Mouse (Mus musculus) activated CD4-positive, CD25-positive, alpha-beta regulatory T cell, adult 4 months (primary cell): ENCODE measurements around the gene Aoc1. TPM values are rescaled to one million over a fixed set of nuclear protein-coding genes. Genes with fewer than 3 reads are reported as not detected.
"Not testable (repeated sequence)": the region's sequence is repeated elsewhere in the genome, so short reads cannot be mapped to it uniquely, and the experiment has no call there.

Source experiments
- ATAC-seq: one replicate; pipeline ENCODE4 v1.8.0; 2017
- polyA plus RNA-seq, 2 experiments: library from polyadenylated mRNA; unstranded; fragments of 100-300 nt; shearing (Covaris generic); gene quantifications; one replicate each; pipeline ENCODE4 v1.2.1; 2017

The Aoc1 gene
- polyA plus RNA-seq, 2 experiments from 2014 or later: not detected

GRCm38 (mm10) chr6:48861616-48862280, 10.9 kb upstream of the Aoc1 start:
- no peak for ATAC-seq

- ATAC-seq: no peak
These were observed 9.9 kb upstream of the Aoc1 start for GRCm38 (mm10) chr6:48862816-48863215.

- no peak for ATAC-seq
These were observed 9.2 kb upstream of the Aoc1 start for GRCm38 (mm10) chr6:48863488-48863887.

DNA sequence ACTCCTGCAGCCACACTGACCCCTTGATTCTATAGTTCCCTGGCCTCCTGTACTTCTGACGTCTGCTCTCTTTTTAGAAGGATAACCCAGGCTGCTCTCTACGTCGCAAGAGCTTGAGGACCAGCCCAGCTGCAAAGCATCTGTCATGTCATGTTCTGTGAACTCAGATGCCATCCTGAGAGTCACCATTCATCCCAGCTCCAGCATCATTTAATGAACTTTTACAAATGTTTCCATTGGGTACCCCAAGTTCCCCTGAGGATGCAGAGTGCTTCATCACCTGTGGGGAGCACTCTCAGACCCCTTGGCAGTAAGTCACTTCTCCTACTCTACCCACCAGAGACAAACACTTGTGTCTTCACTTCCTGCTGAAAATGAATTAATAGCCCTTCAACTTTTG, 8.5 kb upstream of the Aoc1 start:
- ATAC-seq: no peak

- no peak for ATAC-seq
These were observed 8.0 kb upstream of the Aoc1 start for GRCm38 (mm10) chr6:48864723-48865122.

- no peak for ATAC-seq
These were observed 7.4 kb upstream of the Aoc1 start for GRCm38 (mm10) chr6:48865152-48865745.

DNA sequence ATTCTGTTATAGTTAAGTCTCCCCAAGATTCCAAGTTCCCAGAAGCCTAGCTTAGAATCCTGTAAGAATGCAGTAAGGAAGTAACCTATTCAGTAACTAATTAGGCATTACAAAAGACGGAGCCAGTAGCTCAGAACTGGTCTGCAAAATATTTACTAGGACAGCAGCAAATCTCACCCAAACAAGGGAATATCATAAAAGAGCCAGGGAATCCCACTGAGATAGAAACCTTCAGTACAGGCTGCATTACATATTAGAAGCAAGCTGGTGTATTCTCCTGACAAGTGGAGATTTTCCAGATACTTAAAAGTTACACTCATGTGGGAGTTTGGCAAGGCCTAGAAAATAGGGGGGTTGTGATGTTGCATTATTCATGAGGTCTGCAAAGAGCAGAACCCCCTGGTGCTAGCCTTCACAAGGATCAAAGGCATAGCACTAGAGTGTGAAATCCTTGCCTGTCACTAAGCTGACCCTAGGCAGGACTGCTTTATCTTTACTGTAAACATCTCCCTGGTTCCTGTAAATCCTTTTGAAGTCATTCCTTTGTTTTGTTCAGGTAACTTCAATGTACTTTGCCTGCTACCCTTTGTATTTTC, 6.2 kb upstream of the Aoc1 start:
- ATAC-seq: not testable (repeated sequence)

- ATAC-seq: no peak
These were observed 5.5 kb upstream of the Aoc1 start for GRCm38 (mm10) chr6:48867158-48867557.

GRCm38 (mm10) chr6:48869774-48870173, 2.9 kb upstream of the Aoc1 start:
- ATAC-seq: no peak

- ATAC-seq: no peak
These were observed 1.9 kb downstream of the Aoc1 start for GRCm38 (mm10) chr6:48874576-48874975.

- no peak for ATAC-seq
These were observed 2.8 kb downstream of the Aoc1 start for GRCm38 (mm10) chr6:48875515-48875914.

- ATAC-seq: no peak
These were observed 3.9 kb downstream of the Aoc1 start for GRCm38 (mm10) chr6:48876510-48877135.

GRCm38 (mm10) chr6:48894203-48894602, 21.5 kb downstream of the Aoc1 start:
- no peak for ATAC-seq

GRCm38 (mm10) chr6:48894938-48895818, 22.5 kb downstream of the Aoc1 start:
- ATAC-seq: no peak

GRCm38 (mm10) chr6:48895941-48896340, 23.2 kb downstream of the Aoc1 start:
- no peak for ATAC-seq

DNA sequence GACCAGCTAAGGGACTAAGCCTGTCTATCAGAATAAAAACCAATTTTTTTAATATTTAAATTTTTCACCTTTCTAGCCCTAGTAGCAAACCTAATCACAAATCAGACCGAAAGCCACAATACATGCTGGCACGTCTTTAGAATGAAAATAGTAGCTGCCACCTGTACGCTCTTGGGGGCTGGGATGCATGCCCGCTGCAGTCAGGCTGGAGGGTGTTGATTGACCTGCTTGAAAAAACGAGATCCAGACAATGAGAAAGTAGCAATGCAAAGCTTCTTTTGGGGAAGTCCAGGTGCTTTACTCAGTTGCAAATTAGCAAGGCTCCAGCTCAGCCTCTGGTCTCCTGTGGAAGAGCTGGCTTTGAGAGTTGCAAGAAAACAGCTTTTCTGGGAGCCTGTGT, 24.3 kb downstream of the Aoc1 start:
- no peak for ATAC-seq

GRCm38 (mm10) chr6:48901316-48901715, 28.6 kb downstream of the Aoc1 start:
- ATAC-seq: not testable (repeated sequence)

- no peak for ATAC-seq
These were observed 30.1 kb downstream of the Aoc1 start for GRCm38 (mm10) chr6:48902511-48903406.

DNA sequence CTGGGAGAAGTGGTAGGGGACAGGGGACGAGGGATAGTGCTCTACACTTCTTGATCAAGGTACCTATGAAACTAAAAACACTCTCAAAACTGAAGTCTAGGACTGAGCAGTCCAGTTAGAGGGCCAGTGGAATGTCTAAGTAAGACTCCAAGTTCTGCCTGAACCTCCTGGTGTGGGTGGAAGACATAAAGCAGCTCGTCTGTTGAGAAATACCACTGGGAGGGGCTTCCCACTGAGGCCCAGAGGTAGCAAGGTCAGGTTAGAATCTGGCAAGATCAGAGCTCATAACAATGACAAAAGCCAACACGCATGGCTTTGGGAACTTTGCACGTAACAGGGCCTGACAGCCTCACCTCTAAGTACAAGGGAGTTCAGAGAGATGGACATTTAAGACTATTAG, 30.7 kb downstream of the Aoc1 start:
- ATAC-seq: no peak

DNA sequence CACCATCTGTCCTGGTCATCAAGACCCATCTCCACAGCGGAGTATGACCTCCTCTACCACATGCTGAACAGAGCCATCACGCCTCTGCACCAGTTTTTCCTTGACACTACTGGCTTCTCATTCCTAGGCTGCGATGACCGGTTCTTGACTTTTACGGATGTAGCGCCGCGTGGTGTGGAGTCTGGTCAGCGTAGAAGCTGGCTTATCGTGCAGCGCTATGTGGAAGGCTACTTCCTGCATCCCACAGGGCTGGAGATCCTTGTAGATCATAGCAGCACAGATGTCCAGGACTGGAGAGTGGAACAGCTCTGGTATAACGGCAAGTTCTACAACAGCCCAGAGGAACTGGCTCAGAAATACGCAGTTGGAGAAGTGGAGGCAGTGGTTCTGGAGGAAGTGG, 32.9 kb downstream of the Aoc1 start:
- ATAC-seq: no peak

DNA sequence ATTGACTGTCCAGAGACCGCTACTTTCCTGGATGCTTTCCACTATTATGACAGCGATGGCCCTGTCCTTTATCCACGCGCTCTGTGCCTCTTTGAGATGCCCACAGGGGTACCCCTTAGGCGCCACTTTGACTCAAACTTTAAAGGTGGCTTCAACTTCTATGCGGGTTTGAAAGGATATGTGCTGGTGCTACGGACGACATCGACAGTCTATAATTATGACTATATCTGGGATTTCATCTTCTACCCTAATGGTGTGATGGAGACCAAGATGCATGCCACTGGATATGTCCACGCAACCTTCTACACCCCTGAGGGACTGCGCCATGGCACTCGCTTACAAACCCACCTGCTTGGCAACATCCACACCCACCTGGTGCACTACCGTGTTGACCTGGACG, 33.7 kb downstream of the Aoc1 start:
- no peak for ATAC-seq

- no peak for ATAC-seq
These were observed 36.5 kb downstream of the Aoc1 start for GRCm38 (mm10) chr6:48909229-48909628.
